Mouse (Mus musculus) retina, adult 2 months (tissue): ENCODE results near the gene Sgpp1.

ENCODE experiments used
- DNase-seq: peaks from one replicate; pipeline ENCODE4 v3.0.0-alpha.2; 2012; ENCODE audit warnings: low read depth, low spot score

The Sgpp1 gene

DNA sequence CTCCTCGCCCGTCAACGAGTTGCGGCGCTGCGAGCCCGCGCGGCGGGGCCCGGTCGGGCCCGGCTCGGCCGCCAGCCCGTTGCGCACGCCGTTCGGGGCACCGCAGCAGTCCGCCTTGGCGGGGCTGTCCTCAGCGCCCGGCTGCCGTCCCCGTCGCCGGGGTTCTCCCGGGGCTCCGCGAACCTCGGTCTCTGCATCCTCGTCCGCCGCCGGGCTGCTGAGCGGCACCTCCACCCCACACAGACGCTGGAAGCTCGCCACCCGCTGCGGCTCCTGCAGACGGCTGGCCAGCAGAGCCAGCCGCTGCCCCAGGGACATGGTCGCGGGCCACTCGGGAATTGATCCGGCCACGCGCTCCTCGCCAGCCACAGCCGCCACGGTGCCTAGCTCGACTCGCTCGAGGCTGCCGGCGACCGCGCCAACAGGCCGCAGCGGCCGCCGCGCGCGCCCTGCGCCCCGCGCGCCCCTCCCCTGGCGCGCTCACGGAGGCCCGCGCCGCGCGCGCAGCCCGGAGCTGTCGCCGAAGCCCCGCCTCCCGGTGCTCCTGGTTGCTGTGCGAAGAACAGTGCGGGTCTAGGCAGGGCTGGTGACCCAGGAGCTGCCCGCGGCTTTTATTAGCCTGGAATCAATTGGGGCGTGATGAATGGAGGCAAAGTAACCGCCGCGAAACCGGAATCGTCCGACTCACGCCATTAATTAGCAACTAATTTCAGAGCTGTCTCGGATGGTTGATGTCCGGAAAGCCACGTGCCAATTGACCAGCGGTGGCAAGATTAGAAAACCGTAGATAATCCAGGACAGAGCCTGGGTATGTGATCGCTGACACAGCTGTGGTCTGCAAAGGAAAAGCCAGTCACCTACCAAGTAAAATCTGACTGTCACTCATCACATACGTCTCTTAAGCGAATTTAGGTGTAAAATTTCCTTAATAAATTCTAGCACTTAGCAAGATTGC is at the start of gene Sgpp1:
Sgpp1 (minus strand) TSS at position 484 of the 955 bp plus-strand sequence.
- peak; percentile 69 for DNase-seq

- DNase-seq, result no peak
Measured at GRCm38 (mm10) chr12:75784271-75784751, 48.8 kb upstream of the Sgpp1 start.

DNA sequence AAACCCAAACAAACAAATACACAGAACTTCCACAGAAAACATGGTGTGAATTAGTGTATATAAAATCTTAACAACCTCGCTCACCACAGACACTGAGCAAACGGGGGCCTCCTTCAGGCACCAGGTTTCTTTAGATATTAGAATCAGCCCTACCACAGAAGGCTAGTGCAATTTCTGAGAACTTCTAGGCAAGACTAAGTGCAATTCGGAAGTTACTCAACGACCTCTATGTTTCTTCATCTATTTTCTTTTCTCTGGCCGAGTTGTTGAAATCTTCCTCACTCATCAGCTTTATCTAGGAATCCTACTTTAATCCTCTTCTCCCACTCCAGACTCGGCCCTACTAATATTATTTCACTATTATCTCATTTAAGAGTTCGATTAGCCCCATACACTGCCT is 46.5 kb upstream of the Sgpp1 start:
- DNase-seq, result no peak

- DNase-seq, result no peak
Measured at GRCm38 (mm10) chr12:75781445-75781844, 45.9 kb upstream of the Sgpp1 start.

DNA sequence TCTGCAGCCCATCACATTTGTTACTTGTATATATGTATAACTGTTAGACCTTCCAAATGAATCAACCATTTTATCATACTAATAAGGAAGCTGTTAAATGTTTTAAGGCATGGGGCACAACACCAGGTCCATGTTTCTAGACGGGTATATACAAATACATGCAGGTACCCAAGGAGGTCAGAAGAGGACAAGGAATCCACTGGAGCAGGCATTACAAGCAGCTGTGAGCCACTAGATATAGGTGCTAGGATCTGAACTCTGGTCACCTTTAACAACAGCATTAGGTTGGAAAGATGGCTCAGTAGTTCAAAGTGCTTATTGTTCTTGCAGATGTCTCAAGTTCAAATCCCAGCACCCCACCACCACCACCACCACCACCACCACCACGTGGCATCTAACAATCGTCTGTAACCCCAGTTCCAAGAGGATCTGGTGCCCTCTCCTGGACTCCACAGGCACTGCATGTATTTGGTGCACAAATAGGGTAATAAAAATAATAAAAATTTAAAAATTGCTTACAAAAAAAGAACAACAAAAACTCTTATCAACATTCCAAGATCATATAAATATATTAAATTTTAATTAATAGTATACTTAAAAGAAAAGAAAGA is 37.0 kb upstream of the Sgpp1 start:
- peak; percentile 26 for DNase-seq

- no peak for DNase-seq
Measured at GRCm38 (mm10) chr12:75771410-75771809, 35.9 kb upstream of the Sgpp1 start.

GRCm38 (mm10) chr12:75766885-75767317 is 31.4 kb upstream of the Sgpp1 start:
- DNase-seq, result no peak

GRCm38 (mm10) chr12:75766395-75766794 is 30.9 kb upstream of the Sgpp1 start:
- DNase-seq, result no peak

DNA sequence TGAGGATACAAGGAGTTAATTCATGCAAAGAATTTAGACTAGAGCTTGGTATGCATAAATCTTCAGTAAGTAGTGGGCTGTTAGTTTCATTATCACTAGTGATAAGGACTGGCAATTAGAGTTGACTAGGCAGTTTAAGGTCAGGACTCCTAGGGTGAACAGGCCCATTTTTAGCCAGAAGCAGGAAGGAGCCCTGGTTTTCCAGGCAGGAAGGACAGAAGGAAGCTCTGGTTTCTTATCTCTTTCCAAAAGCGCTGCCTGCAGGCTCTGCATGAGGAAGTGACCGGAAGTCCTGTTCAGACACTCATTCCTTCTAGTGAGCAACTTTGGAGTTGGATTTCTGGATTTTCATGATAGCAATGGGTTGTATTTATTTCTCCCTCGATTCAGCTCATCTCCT is 30.2 kb upstream of the Sgpp1 start:
- no peak for DNase-seq

GRCm38 (mm10) chr12:75756387-75756786 is 20.9 kb upstream of the Sgpp1 start:
- DNase-seq, result no peak

DNA sequence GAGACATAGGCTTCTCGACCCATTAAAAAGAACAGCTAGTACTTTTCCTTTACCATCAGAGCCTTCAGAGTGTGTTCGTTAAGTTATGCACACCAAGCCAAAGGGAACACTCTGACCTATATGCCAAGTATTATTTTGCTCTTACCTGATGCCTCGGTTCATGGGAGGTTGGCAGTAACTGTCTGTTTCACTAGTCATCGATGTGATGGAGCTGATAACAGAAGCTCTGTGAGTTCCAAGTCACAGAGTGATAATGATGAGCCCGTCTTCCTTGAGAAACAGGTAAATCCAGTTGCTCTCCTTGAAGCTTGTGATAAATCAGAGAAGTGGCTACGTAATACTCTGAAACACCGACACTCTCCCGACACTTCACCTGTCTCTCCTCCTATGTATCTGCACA is 18.2 kb upstream of the Sgpp1 start:
- no peak for DNase-seq

DNA sequence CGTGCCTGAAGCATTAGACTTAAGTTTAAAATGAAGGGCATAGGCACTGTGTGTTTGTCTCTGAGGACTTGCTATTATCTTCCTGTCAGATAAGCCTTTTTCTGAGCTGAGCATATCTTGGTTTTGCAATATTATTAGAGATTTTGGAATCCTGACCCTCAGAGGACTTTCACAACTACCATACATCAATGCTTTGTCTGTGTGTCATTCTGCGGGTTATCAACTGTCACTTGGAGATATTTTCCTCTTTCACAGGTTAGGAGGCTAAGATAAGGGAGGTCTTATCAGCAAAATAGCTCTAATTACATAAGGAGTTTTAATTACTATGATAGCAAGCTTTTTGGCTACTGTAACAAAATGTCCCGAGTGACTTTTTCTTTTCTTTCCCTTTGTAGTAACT is 16.5 kb upstream of the Sgpp1 start:
- no peak for DNase-seq

- no peak for DNase-seq
Measured at GRCm38 (mm10) chr12:75748574-75748973, 13.0 kb upstream of the Sgpp1 start.

DNA sequence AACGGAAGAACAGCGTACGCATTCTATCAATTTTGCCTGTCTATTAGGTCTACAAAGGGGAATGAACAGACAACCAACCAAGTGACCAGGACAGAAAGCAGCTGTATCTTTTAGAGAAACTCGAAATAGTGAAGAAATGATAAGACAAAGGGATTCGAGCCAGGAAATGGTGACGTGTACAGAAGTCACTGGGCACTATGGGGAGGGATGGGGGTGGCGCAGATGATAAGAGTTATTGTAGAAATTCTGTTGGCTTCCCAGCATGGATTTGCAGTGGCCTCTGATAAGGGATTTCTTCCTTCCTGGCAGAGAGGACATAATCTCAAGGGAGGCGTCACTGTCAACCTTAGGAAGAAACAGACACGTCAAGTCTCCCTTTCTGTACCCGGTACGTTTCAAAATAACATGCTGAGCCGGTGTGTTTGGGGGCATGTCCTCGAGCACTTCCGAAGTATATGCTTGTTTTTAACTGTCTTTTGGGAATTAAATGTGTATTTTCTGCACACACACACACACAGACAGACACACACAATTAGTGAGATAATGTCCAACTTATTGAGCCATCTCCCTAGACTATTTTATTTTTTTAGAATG is 10.3 kb upstream of the Sgpp1 start:
- no peak for DNase-seq

DNA sequence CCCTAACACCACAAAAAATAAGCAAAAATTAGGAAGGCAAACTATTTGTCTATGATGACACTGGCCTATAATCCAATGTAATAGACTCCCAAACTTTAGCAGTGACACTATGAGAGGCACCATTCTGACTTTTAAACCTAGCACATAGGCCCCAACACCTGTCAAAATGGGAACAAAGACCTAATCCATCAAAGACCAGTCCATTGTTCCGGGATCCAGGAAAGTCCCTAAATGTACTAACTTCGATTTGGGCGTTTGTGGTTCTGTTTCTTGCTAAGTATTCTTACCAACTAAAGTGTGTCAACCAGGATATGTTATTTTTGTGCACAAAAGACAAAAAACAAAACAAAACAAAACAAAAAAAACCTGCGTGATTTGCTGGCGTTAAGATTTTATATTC is 6.6 kb upstream of the Sgpp1 start:
- DNase-seq, result no peak

- no peak for DNase-seq
Measured at GRCm38 (mm10) chr12:75741273-75741672, 5.7 kb upstream of the Sgpp1 start.

DNA sequence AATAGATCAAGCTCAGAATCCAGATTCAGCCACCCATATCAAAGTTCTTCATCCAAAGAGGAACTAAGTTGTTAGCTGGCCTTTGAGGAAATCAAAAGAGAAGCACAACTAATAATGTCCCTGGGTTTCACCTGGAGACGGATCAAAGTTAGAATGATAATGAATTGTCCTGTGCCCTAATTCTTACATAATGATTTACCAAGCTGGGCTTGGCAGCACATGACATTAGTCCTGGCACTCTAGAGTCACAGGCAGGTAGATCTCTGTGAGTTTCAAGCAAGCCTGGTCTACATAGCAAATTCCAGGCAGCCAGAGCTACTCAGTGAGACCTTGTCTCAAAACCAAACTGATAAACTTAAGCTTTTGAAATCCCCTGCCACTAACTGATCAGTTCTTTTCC is 4.9 kb upstream of the Sgpp1 start:
- DNase-seq, result no peak

- DNase-seq, result no peak
Measured at GRCm38 (mm10) chr12:75739611-75740010, 4.1 kb upstream of the Sgpp1 start.

- DNase-seq, result no peak
Measured at GRCm38 (mm10) chr12:75736296-75736695, 767 bp upstream of the Sgpp1 start.

DNA sequence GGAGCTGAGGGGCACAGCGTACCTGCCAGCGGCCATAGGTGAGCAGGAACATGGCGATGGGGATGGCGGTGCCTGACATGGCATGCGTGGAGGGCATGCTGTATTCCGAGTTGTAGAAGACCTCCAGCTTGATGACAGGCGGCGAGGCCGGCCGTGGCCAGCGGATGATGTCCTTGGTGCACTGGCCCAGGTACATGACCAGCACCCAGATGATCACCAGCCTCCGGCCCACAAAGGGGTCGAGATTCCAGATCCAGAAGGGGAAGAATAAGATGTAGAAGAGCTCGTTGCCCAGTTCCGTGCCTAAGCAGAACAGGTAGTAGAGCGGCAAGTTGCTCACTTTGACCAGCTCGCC is 661 bp downstream of the Sgpp1 start:
- no peak for DNase-seq

DNA sequence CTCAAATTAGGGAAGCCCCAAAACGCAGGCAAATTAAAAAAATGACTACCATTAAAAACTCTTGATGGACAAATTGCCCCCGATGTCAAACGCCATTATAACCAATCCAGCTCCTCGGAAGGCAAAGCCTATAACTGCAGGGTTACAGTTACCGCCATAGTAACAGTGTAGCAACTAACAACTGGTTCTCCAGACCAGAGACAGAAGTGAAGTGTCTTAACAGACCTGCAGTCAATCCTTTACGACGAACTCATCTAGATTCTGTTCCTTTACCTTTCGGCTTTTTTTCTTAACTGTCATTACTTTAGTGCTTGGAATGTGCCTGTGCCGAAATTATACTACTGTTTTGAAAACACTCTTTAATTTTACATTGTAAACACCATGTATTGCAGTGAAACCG is 1.4 kb downstream of the Sgpp1 start:
- no peak for DNase-seq

- no peak for DNase-seq
Measured at GRCm38 (mm10) chr12:75733331-75734070, 2.0 kb downstream of the Sgpp1 start.
